Mouse (Mus musculus): Measurements from ENCODE around the gene Wnk2.

Wnk2 gene

GRCm38 (mm10) chr13:49140567-49140966 is 7.2 kb downstream of the Wnk2 start:
- DNase-seq (ENCODE audit: low spot score) = no peak

GRCm38 (mm10) chr13:49134491-49134890 is 13.3 kb downstream of the Wnk2 start:
- DNase-seq (ENCODE audit: low spot score) = no peak

GRCm38 (mm10) chr13:49133125-49133524 is 14.7 kb downstream of the Wnk2 start:
- DNase-seq (ENCODE audit: low spot score) = no peak

GRCm38 (mm10) chr13:49131946-49132687 is 15.7 kb downstream of the Wnk2 start:
- no peak for DNase-seq (ENCODE audit: low spot score)

GRCm38 (mm10) chr13:49131342-49131855 is 16.4 kb downstream of the Wnk2 start:
- DNase-seq (ENCODE audit: low spot score) = no peak

GRCm38 (mm10) chr13:49129845-49130244 is 18.0 kb downstream of the Wnk2 start:
- peak; percentile 24 for DNase-seq (ENCODE audit: low spot score)

GRCm38 (mm10) chr13:49129154-49129553 is 18.7 kb downstream of the Wnk2 start:
- DNase-seq (ENCODE audit: low spot score) = no peak

GRCm38 (mm10) chr13:49127844-49128631 is 19.8 kb downstream of the Wnk2 start:
- DNase-seq (ENCODE audit: low spot score) = no peak

GRCm38 (mm10) chr13:49122106-49122505 is 25.7 kb downstream of the Wnk2 start:
- no peak for DNase-seq (ENCODE audit: low spot score)

GRCm38 (mm10) chr13:49117563-49117962 is 30.3 kb downstream of the Wnk2 start:
- DNase-seq (ENCODE audit: low spot score) = no peak

- DNase-seq (ENCODE audit: low spot score) = no peak
These were observed 32.9 kb downstream of the Wnk2 start for GRCm38 (mm10) chr13:49114921-49115320.

GRCm38 (mm10) chr13:49114116-49114515 is 33.7 kb downstream of the Wnk2 start:
- peak; percentile 9 for DNase-seq (ENCODE audit: low spot score)

GRCm38 (mm10) chr13:49113345-49113744 is 34.5 kb downstream of the Wnk2 start:
- no peak for DNase-seq (ENCODE audit: low spot score)

GRCm38 (mm10) chr13:49112652-49113051 is 35.2 kb downstream of the Wnk2 start:
- DNase-seq (ENCODE audit: low spot score) = no peak

- no peak for DNase-seq (ENCODE audit: low spot score)
These were observed 38.1 kb downstream of the Wnk2 start for GRCm38 (mm10) chr13:49109665-49110064.

- DNase-seq (ENCODE audit: low spot score) = no peak
These were observed 39.5 kb downstream of the Wnk2 start for GRCm38 (mm10) chr13:49108119-49108846.

- no peak for DNase-seq (ENCODE audit: low spot score)
These were observed 43.9 kb downstream of the Wnk2 start for GRCm38 (mm10) chr13:49103913-49104312.

GRCm38 (mm10) chr13:49103235-49103634 is 44.6 kb downstream of the Wnk2 start:
- no peak for DNase-seq (ENCODE audit: low spot score)

GRCm38 (mm10) chr13:49100417-49100816 is 47.4 kb downstream of the Wnk2 start:
- no peak for DNase-seq (ENCODE audit: low spot score)

GRCm38 (mm10) chr13:49096826-49097225 is 51.0 kb downstream of the Wnk2 start:
- DNase-seq (ENCODE audit: low spot score) = no peak

- DNase-seq (ENCODE audit: low spot score) = no peak
These were observed 53.1 kb downstream of the Wnk2 start for GRCm38 (mm10) chr13:49094667-49095066.

GRCm38 (mm10) chr13:49093471-49093891 is 54.3 kb downstream of the Wnk2 start:
- DNase-seq (ENCODE audit: low spot score) = no peak

Measured in adipocyte (in vitro differentiated cells).